Mouse (Mus musculus) neural tube, embryonic 12.5 days (tissue): ENCODE data around the gene Srebf2. TPM values are rescaled to one million over a fixed set of nuclear protein-coding genes. Genes with fewer than 3 reads are reported as not detected.

Experiments used
- ATAC-seq: fragments of 200-750 bp; cut with Nextera tagmentation; 2 replicates; pipeline ENCODE4 v1.8.0; 2017; ENCODE audit warnings: low read depth, mild to moderate bottlenecking, moderate TSS enrichment, moderate library complexity; ENCODE audit not compliant: low FRiP score
- H3K27ac ChIP-seq: fragments of 300-500 bp; sonication (generic); 2 replicates; pipeline ENCODE4 v1.5.1; 2016
- H3K27me3 ChIP-seq: fragments of 300-500 bp; sonication (generic); replicated peaks from 2 replicates; pipeline ENCODE4 v1.6.1; 2016; ENCODE audit warnings: mild to moderate bottlenecking
- H3K36me3 ChIP-seq: fragments of 300-500 bp; sonication (generic); 2 replicates; pipeline ENCODE4 v1.6.1; 2016; ENCODE audit warnings: mild to moderate bottlenecking
- H3K4me1 ChIP-seq: fragments of 300-500 bp; sonication (generic); 2 replicates; pipeline ENCODE4 v1.6.1; 2016
- H3K4me2 ChIP-seq: fragments of 300-500 bp; sonication (generic); replicated peaks from 2 replicates; pipeline ENCODE4 v1.6.1; 2016; ENCODE audit warnings: mild to moderate bottlenecking
- H3K4me3 ChIP-seq: fragments of 300-500 bp; sonication (generic); 2 replicates; pipeline ENCODE4 v1.5.1; 2016
- H3K9ac ChIP-seq: fragments of 300-500 bp; sonication (generic); 2 replicates; pipeline ENCODE4 v1.6.1; 2016; ENCODE audit warnings: mild to moderate bottlenecking
- H3K9me3 ChIP-seq: fragments of 300-500 bp; sonication (generic); 2 replicates; pipeline ENCODE4 v1.6.1; 2016; ENCODE audit warnings: mild to moderate bottlenecking
- WGBS: fragments of 180-500 bp; shearing (Covaris S2); methylation state at CpG from one replicate; pipeline ENCODE4 v1.1.7; 2016; 5-methylcytosine and 5-hydroxymethylcytosine counted together
- polyA plus RNA-seq: library from polyadenylated mRNA; unstranded; fragments of >200 nt; fragmentation: Nextera tagmentation; extraction: Ambion mirVana; gene quantifications from 2 replicates; pipeline ENCODE4 v1.2.1, GENCODE M21; 2016

The Srebf2 gene
- polyA plus RNA-seq, 1 experiment from 2014 or later = 238 TPM

- Histone ChIP-seq H3K9ac (no peak overlapping the region), H3K4me3 (no peak overlapping the region), H3K36me3 (peaks cover 12% of the 10 kb centered on the region), H3K9me3 (no peaks in the 10 kb centered on the region), H3K4me1 (peaks cover 20% of the 10 kb centered on the region), H3K27me3 (no peaks in the 10 kb centered on the region), H3K27ac (0 out of 2 replicates have a peak overlapping the region, but pooled peaks have one; percentile 20), H3K4me2 (no peak overlapping the region)
- ATAC-seq = no peak
- WGBS = 89% methylated on average over 5 of the region's 5 CpGs
These were observed 2.8 kb upstream of the Srebf2 start for GRCm38 (mm10) chr15:82144157-82144556.

- H3K9ac ChIP-seq = no peak overlapping the region
- no peak overlapping the region for H3K4me2 ChIP-seq
- no peaks in the 10 kb centered on the region for H3K27me3 ChIP-seq
- no peak overlapping the region for H3K4me3 ChIP-seq
- H3K27ac ChIP-seq = peak overlapping the region; percentile 62; the same call in 1 of the 2 replicates
- H3K4me1 ChIP-seq = peaks cover 25% of the 10 kb centered on the region
- ATAC-seq = no peak
- WGBS = 42% methylated on average over 2 of the region's 2 CpGs
- peaks cover 12% of the 10 kb centered on the region for H3K36me3 ChIP-seq
- H3K9me3 ChIP-seq = no peaks in the 10 kb centered on the region
These were observed 1.6 kb upstream of the Srebf2 start for GRCm38 (mm10) chr15:82145408-82145807.

GRCm38 (mm10) chr15:82145851-82146769, 871 bp upstream of the Srebf2 start:
- Histone ChIP-seq H3K4me3 (peak overlapping the region; percentile 23; the same call in 1 of the 2 replicates), H3K9me3 (no peaks in the 10 kb centered on the region), H3K36me3 (peaks cover 13% of the 10 kb centered on the region), H3K27ac (peak overlapping the region; percentile 77), H3K27me3 (no peaks in the 10 kb centered on the region), H3K4me2 (peak overlapping the region; percentile 84), H3K9ac (no peak overlapping the region), H3K4me1 (peaks cover 30% of the 10 kb centered on the region)
- ATAC-seq = no peak; the same call in 1 of the 2 replicates
- WGBS = 13% methylated on average over 11 of the region's 11 CpGs

GRCm38 (mm10) chr15:82147611-82148111, 680 bp downstream of the Srebf2 start:
- ATAC-seq = no peak; the same call in 1 of the 2 replicates
- WGBS = 1% methylated on average over 45 of the region's 50 CpGs
- peaks cover 37% of the 10 kb centered on the region for H3K4me1 ChIP-seq

DNA sequence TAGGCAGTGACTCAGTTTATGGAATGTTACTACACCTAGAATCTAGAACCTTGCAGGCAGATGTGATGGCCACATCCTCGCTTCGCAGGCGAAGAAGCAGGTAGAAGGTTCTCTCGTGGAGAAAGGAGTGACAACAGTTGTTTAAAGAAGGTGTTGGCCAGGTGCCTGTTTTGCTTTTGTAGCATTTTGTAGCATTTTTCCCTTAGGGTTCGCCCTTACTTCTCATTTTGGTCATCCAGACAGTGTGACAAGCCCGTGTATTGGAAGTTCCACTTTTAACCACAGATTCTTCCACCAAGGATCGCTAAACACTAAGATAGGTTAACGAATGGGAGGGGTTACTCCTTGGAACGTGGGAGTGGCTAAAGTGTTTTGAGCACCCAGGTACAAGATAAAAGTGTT, 1.5 kb downstream of the Srebf2 start:
- peak overlapping the region; percentile 77 for H3K4me3 ChIP-seq
- 27% methylated on average over 9 of the region's 9 CpGs for WGBS
- peak overlapping the region; percentile 84 for H3K9ac ChIP-seq
- no peaks in the 10 kb centered on the region for H3K27me3 ChIP-seq
- no peaks in the 10 kb centered on the region for H3K9me3 ChIP-seq
- H3K4me1 ChIP-seq = peaks cover 40% of the 10 kb centered on the region
- H3K4me2 ChIP-seq = peak overlapping the region; percentile 84
- H3K27ac ChIP-seq = no peak overlapping the region
- H3K36me3 ChIP-seq = peaks cover 5% of the 10 kb centered on the region; the same call in 1 of the 2 replicates
- ATAC-seq = no peak

More at GRCm38 (mm10) chr15:82147611-82148111, 680 bp downstream of the Srebf2 start:
- H3K4me3 ChIP-seq = peak overlapping the region; percentile 77
- H3K9me3 ChIP-seq = no peaks in the 10 kb centered on the region
- H3K9ac ChIP-seq = peak overlapping the region; percentile 84
- H3K27me3 ChIP-seq = no peaks in the 10 kb centered on the region
- H3K36me3 ChIP-seq = peaks cover 5% of the 10 kb centered on the region; the same call in 1 of the 2 replicates
- H3K4me2 ChIP-seq = peak overlapping the region; percentile 84
- peak overlapping the region; percentile 94 for H3K27ac ChIP-seq

GRCm38 (mm10) chr15:82150042-82150441, 3.1 kb downstream of the Srebf2 start:
- Histone ChIP-seq H3K9ac (no peak overlapping the region), H3K27me3 (no peaks in the 10 kb centered on the region), H3K27ac (no peak overlapping the region), H3K9me3 (no peaks in the 10 kb centered on the region), H3K4me1 (peaks cover 40% of the 10 kb centered on the region), H3K4me3 (no peak overlapping the region), H3K4me2 (no peak overlapping the region), H3K36me3 (peaks cover 8% of the 10 kb centered on the region)
- no peak for ATAC-seq

GRCm38 (mm10) chr15:82151176-82151575, 4.2 kb downstream of the Srebf2 start:
- no peak for ATAC-seq
- Histone ChIP-seq H3K27me3 (no peaks in the 10 kb centered on the region), H3K4me3 (no peak overlapping the region), H3K4me2 (no peak overlapping the region), H3K27ac (no peak overlapping the region), H3K9me3 (no peaks in the 10 kb centered on the region), H3K9ac (no peak overlapping the region), H3K4me1 (peaks cover 32% of the 10 kb centered on the region), H3K36me3 (peaks cover 10% of the 10 kb centered on the region)
- 94% methylated on average over 4 of the region's 4 CpGs for WGBS

DNA sequence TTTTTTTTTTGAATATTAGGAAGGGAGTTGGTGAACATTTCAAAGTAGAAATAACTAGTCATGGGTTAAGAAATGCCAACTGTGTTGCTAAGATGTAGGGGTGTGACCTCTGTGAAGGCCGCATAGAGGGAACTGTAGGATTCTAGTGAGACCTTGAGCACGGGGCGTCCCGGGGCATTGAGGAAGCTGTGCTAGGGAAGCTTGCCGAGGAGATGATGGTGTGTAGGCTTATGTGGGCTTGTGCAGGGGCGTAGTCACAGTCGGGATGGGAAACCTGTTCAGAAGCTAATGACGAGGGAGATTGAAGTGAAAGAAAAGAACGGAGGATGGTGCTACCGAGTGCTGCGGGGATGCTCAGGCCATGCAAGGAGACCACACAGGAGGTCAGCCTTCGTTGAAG, 5.0 kb downstream of the Srebf2 start:
- WGBS = 87% methylated on average over 12 of the region's 12 CpGs
- no peaks in the 10 kb centered on the region for H3K9me3 ChIP-seq
- no peaks in the 10 kb centered on the region for H3K27me3 ChIP-seq
- no peak for ATAC-seq
- H3K36me3 ChIP-seq = peaks cover 14% of the 10 kb centered on the region
- no peak overlapping the region for H3K4me3 ChIP-seq
- H3K27ac ChIP-seq = no peak overlapping the region
- H3K4me1 ChIP-seq = peaks cover 32% of the 10 kb centered on the region
- H3K9ac ChIP-seq = no peak overlapping the region
- no peak overlapping the region for H3K4me2 ChIP-seq

- Histone ChIP-seq H3K9ac (no peak overlapping the region), H3K4me1 (peaks cover 32% of the 10 kb centered on the region), H3K27me3 (no peaks in the 10 kb centered on the region), H3K4me3 (no peak overlapping the region), H3K36me3 (peaks cover 17% of the 10 kb centered on the region), H3K27ac (no peak overlapping the region), H3K9me3 (no peaks in the 10 kb centered on the region), H3K4me2 (no peak overlapping the region)
- WGBS = 89% methylated on average over 7 of the region's 7 CpGs
- no peak for ATAC-seq
These were observed 5.5 kb downstream of the Srebf2 start for GRCm38 (mm10) chr15:82152435-82152834.

DNA sequence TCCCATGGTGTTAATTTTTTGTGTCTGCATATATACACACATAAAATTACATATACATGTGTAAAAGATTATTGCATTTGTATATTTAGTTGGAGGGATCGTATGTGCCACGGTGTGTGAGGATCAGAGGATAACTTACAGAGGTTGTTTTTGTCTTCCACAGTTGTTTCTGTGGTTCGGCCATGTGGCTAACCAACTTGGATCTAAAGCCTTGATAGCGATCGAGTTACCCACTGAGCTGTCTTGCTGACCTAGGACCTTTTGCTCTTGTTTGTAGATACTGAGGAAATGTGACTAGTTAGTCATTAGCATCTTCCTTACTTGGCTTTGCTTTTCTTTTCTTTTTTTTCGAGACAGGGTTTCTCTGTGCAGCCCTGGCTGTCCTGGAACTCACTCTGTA, 9.3 kb downstream of the Srebf2 start:
- WGBS = 95% methylated on average over 6 of the region's 6 CpGs
- Histone ChIP-seq H3K4me3 (no peak overlapping the region), H3K4me1 (peaks cover 45% of the 10 kb centered on the region), H3K36me3 (peaks cover 12% of the 10 kb centered on the region), H3K27me3 (no peaks in the 10 kb centered on the region), H3K9me3 (no peaks in the 10 kb centered on the region), H3K4me2 (no peak overlapping the region), H3K9ac (no peak overlapping the region), H3K27ac (no peak overlapping the region)
- no peak for ATAC-seq

GRCm38 (mm10) chr15:82156902-82157301, 9.9 kb downstream of the Srebf2 start:
- Histone ChIP-seq H3K9me3 (no peaks in the 10 kb centered on the region), H3K4me3 (no peak overlapping the region), H3K27ac (no peak overlapping the region), H3K27me3 (no peaks in the 10 kb centered on the region), H3K4me1 (peaks cover 50% of the 10 kb centered on the region), H3K36me3 (peaks cover 12% of the 10 kb centered on the region), H3K4me2 (no peak overlapping the region), H3K9ac (no peak overlapping the region)
- no peak for ATAC-seq
- 80% methylated on average over 10 of the region's 10 CpGs for WGBS

- no peak for ATAC-seq
- no peaks in the 10 kb centered on the region for H3K9me3 ChIP-seq
- H3K27ac ChIP-seq = no peak overlapping the region
- no peak overlapping the region for H3K4me3 ChIP-seq
- H3K4me1 ChIP-seq = peaks cover 41% of the 10 kb centered on the region
- H3K9ac ChIP-seq = no peak overlapping the region
- 58% methylated on average over 17 of the region's 17 CpGs for WGBS
- H3K4me2 ChIP-seq = 0 out of 2 replicates have a peak overlapping the region, but pooled peaks have one; percentile 22
- no peaks in the 10 kb centered on the region for H3K27me3 ChIP-seq
- peaks cover 12% of the 10 kb centered on the region for H3K36me3 ChIP-seq
These were observed 11.5 kb downstream of the Srebf2 start for GRCm38 (mm10) chr15:82158243-82159035.
